Mouse (Mus musculus): ENCODE measurements around the gene Stx7. TPM values are rescaled to one million over a fixed set of nuclear protein-coding genes. Genes with fewer than 3 reads are reported as not detected.

Gene Stx7
- polyA plus RNA-seq, 1 experiment: 33.0 TPM

DNA sequence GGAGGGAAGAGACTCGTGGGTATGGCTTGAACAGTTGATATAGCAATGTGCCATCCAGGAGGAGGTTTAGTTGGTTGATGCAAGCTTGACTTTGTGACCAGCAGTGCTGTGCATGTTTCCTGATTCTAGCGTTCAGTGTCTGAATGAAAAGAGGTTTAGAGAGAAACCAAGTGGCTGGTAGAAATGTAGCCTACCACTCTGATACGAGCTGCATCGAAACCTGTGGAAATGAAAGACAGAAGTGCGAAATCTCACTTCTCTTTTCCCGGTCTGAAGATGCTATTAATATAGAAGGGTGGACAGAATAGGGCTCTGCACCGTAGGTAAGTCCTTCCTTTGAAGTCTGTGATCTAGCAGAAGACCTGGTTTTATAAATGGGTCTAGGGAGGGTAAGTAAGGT is 11.2 kb downstream of the Stx7 start:
- 22% methylated on average over 7 of the region's 7 CpGs for WGBS
- peak overlapping the region; percentile 35; the same call in 1 of the 2 replicates for H3K27ac ChIP-seq (ENCODE audit: control insufficient read depth, insufficient read depth, low read depth, low read length, poor library complexity)
- TF ChIP-seq CTCF (IDR thresholded peaks at IDR 0.05; ENCODE audit: control insufficient read depth, insufficient read depth, low read length): no peak
- no peak for TF ChIP-seq POLR2A (IDR thresholded peaks at IDR 0.05; ENCODE audit: borderline replicate concordance, control insufficient read depth, low read depth, low read length)
- H3K4me3 ChIP-seq (replicated peaks; ENCODE audit: control insufficient read depth, low read depth, low read length): no peak overlapping the region
- H3K4me1 ChIP-seq (ENCODE audit: control insufficient read depth, insufficient read depth, low read length): peaks cover 7% of the 10 kb centered on the region

DNA sequence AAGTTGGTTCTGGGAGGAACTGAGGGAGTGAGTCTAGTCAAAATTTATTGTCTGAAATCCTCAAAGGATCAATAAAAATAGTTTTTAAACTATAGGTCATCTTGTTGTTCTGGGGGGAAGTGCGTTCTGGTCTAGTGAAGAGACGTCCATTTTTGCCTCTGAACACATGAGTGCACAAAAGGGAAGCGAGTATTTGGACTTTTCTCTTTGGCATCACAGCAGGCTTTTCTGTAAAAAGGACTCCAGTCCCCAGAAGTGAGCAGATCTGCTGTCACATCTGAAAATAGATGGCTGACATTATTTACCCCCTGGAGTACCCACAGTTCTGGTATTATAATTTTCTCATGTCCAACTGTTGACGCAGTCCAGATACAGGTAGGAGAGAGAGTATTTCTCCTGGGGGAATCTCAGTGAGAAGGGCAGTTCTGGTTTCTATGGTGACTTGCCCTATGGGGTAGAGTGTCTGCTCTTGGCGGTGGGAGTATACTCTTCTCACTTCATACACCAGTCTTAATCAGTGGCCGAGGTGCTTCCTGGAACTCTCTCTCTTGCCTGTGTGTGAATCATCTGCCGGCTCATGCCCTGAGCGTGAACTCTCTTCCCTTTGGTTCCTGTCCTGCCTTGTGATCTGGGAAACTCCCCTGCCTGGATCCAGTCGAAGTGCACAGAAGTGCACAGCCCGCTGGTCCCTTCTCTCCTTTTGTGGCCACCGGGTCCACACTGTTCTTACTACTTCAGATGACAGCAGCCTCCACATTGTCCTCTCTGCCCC is 15.2 kb downstream of the Stx7 start:
- Histone ChIP-seq H3K4me1 (ENCODE audit: control insufficient read depth, insufficient read depth, low read length) (peaks cover 17% of the 10 kb centered on the region), H3K27ac (ENCODE audit: control insufficient read depth, insufficient read depth, low read depth, low read length, poor library complexity) (peak overlapping the region; percentile 66), H3K4me3 (replicated peaks; ENCODE audit: control insufficient read depth, low read depth, low read length) (no peak overlapping the region)
- TF ChIP-seq CTCF (IDR thresholded peaks at IDR 0.05; ENCODE audit: control insufficient read depth, insufficient read depth, low read length) (no peak), POLR2A (IDR thresholded peaks at IDR 0.05; ENCODE audit: borderline replicate concordance, control insufficient read depth, low read depth, low read length) (no peak)
- 47% methylated on average over 11 of the region's 11 CpGs for WGBS

DNA sequence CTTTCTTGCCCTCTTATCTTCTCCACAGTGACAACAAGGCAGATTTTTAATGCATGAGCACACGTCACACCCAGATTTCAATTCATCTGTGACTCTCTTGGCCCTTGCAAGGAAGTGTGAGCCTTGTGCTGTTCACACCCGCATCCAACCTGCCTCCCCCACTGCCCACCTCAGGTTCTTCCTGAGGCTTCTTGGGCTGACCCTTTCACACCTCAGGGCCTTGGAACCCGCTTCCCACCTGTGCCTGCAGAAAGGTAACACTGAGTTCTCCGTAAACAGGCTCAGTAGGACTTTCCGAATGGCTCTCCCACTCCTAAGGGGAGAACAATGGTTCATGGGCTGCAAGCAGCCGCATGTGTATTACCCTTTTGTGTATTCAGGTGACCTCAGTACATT is 15.8 kb downstream of the Stx7 start:
- TF ChIP-seq CTCF (IDR thresholded peaks at IDR 0.05; ENCODE audit: control insufficient read depth, insufficient read depth, low read length) (no peak), POLR2A (IDR thresholded peaks at IDR 0.05; ENCODE audit: borderline replicate concordance, control insufficient read depth, low read depth, low read length) (no peak)
- WGBS: 75% methylated on average over 6 of the region's 6 CpGs
- Histone ChIP-seq H3K4me1 (ENCODE audit: control insufficient read depth, insufficient read depth, low read length) (peaks cover 17% of the 10 kb centered on the region), H3K4me3 (replicated peaks; ENCODE audit: control insufficient read depth, low read depth, low read length) (no peak overlapping the region), H3K27ac (ENCODE audit: control insufficient read depth, insufficient read depth, low read depth, low read length, poor library complexity) (peak overlapping the region; percentile 66)

DNA sequence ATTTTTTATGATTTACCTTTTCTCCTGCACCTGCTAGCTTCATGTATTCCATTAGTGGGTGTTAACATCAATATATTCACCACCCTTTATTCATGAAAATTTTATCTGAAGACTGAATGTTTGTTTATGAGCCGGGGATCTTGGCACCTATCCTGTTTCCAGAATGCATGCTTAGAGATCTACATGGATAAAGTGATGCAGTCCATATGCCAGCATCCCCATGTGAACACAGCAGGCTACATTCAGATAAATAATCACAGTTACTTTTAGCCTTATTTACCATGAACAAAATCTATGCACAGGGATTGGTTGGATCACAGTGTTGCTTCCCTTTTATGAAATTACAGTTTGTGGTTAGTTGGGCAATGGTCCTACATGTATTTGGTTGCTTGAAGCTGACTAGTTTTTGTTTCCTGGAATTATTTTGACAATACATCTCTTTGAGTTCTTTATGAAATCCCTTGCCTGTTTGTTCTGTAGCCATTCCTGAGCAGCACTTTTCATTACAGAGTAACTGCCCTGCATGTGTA is 16.5 kb downstream of the Stx7 start:
- WGBS: 33% methylated on average over 1 of the region's 1 CpGs
- H3K4me1 ChIP-seq (ENCODE audit: control insufficient read depth, insufficient read depth, low read length): peaks cover 15% of the 10 kb centered on the region
- TF ChIP-seq CTCF (IDR thresholded peaks at IDR 0.05; ENCODE audit: control insufficient read depth, insufficient read depth, low read length): no peak
- no peak for TF ChIP-seq POLR2A (IDR thresholded peaks at IDR 0.05; ENCODE audit: borderline replicate concordance, control insufficient read depth, low read depth, low read length)
- no peak overlapping the region for H3K27ac ChIP-seq (ENCODE audit: control insufficient read depth, insufficient read depth, low read depth, low read length, poor library complexity)
- no peak overlapping the region for H3K4me3 ChIP-seq (replicated peaks; ENCODE audit: control insufficient read depth, low read depth, low read length)

DNA sequence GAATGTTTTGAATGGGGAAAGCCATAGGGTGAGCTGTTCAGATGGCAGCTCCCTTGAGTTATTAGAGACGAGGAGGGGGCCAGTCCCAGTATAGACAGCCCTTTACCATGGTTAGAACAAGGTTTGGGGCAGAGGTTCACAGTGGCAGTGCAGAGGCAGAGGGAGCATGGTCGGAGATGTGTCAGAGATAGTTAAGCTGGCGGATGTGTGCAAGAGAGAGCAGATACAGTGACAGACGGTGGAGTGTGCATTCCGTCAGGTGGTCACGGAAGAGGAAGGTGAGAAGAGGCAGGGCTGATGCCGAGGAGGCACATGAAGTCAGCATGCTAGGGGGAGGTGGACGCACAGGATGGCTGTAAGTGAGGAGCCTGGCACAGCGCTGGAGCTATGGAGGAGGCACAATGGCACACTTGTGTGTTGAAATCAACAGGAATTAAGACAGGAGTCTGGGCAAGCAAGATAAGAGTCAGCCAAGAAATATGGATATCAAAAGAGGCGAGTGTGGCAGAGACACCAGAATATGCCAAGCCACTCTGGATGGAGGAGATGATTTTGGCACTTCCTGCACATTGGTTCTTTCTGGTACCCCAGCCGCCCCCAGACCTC is 19.0 kb downstream of the Stx7 start:
- TF ChIP-seq CTCF (IDR thresholded peaks at IDR 0.05; ENCODE audit: control insufficient read depth, insufficient read depth, low read length): no peak
- Histone ChIP-seq H3K4me3 (replicated peaks; ENCODE audit: control insufficient read depth, low read depth, low read length) (peak overlapping the region; percentile 10), H3K4me1 (ENCODE audit: control insufficient read depth, insufficient read depth, low read length) (peaks cover 12% of the 10 kb centered on the region), H3K27ac (ENCODE audit: control insufficient read depth, insufficient read depth, low read depth, low read length, poor library complexity) (0 out of 2 replicates have a peak overlapping the region, but pooled peaks have one; percentile 1)
- WGBS: 46% methylated on average over 11 of the region's 11 CpGs

DNA sequence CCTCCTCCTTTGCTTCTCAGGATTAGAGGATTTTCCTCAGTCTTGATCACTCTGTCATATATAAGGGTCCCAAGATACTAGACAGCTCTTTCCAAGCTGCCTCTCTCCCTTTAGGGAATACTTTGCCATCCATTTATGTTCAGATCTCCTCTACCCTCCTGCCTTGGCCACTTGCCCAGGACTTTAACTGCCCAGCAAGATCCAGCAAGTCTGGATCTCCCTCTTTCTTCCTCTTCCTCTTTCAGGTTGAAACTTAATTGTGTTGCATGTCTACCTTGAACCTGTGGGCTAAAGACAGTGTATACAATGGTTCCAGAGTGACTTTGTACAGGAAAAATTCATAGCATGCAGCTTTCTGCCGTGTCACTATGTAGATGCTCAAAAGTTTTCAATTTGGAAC is 19.8 kb downstream of the Stx7 start:
- H3K4me1 ChIP-seq (ENCODE audit: control insufficient read depth, insufficient read depth, low read length): peaks cover 10% of the 10 kb centered on the region
- no peak overlapping the region for H3K4me3 ChIP-seq (replicated peaks; ENCODE audit: control insufficient read depth, low read depth, low read length)
- 73% methylated on average over 1 of the region's 1 CpGs for WGBS
- TF ChIP-seq CTCF (IDR thresholded peaks at IDR 0.05; ENCODE audit: control insufficient read depth, insufficient read depth, low read length): no peak
- TF ChIP-seq POLR2A (IDR thresholded peaks at IDR 0.05; ENCODE audit: borderline replicate concordance, control insufficient read depth, low read depth, low read length): no peak
- no peak overlapping the region for H3K27ac ChIP-seq (ENCODE audit: control insufficient read depth, insufficient read depth, low read depth, low read length, poor library complexity)

DNA sequence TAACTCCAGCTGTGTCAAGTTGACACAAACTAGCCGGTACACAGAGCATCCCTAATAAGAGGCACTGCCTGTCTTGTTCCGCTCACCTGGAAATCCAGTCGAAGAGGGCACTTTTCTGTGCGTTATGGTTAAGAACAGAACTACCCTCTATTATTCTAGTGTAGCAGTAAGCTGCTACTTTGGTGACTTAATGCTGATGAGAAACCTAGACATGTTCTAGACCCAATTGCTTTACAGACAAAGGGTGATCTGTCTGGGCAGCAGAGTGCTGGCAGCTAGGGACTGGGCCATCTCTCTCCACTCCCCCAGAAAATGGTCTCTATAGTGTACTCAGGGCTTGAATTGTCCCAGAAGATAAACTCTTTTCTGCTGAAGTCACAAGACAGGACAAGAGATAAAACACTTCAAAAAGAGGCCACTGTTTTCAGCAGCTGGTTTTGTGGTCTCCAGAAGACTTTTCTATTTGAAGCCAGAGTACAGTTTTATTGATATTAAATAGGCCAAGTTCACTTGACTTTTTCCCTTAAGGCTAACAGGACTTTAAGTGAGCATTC is 22.9 kb downstream of the Stx7 start:
- peaks cover 5% of the 10 kb centered on the region for H3K4me1 ChIP-seq (ENCODE audit: control insufficient read depth, insufficient read depth, low read length)
- no peak overlapping the region for H3K27ac ChIP-seq (ENCODE audit: control insufficient read depth, insufficient read depth, low read depth, low read length, poor library complexity)
- TF ChIP-seq POLR2A (IDR thresholded peaks at IDR 0.05; ENCODE audit: borderline replicate concordance, control insufficient read depth, low read depth, low read length): no peak
- TF ChIP-seq CTCF (IDR thresholded peaks at IDR 0.05; ENCODE audit: control insufficient read depth, insufficient read depth, low read length): no peak
- WGBS: 90% methylated on average over 4 of the region's 4 CpGs
- no peak overlapping the region for H3K4me3 ChIP-seq (replicated peaks; ENCODE audit: control insufficient read depth, low read depth, low read length)

All from bone marrow, adult 2 months (tissue).